Mouse (Mus musculus) embryonic fibroblast, embryonic 13.5 days (primary cell): Measurements from ENCODE around the gene Asxl2.

Experiments
- CTCF ChIP-seq: IDR thresholded peaks from 2 replicates; pipeline ENCODE4 v1.5.1; 2011; ENCODE audit warnings: mild to moderate bottlenecking, control low read depth, low read length, moderate library complexity, borderline replicate concordance; ENCODE audit not compliant: insufficient read depth
- POLR2A ChIP-seq: IDR thresholded peaks from 2 replicates; pipeline ENCODE4 v1.6.1; 2011; ENCODE audit warnings: low read depth, mild to moderate bottlenecking, control low read depth, low read length, moderate library complexity

DNA sequence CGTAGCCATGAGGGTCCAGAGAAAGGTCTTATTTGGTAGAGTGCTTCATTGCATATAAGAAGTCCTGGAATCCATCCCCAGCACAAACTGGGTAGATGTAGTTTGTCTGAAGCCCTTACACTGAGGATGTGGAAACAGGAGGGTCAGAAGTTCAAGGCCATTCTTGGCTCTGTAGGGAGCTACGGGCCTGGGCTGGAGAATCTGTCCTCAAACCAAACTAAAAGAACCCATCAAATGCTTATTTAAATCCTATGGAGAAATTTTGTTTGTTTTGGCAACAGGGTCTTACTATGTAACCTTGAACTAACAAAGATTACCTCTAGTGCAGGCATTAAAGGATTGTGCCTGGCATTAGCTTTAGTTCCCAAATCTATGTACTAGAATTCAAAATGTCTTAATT is 14.3 kb downstream of the Asxl2 start:
- no peak for TF ChIP-seq CTCF
- TF ChIP-seq POLR2A, result no peak
